ENCODE assay signal across 13 mouse cellular contexts in the genomic region with DNA sequence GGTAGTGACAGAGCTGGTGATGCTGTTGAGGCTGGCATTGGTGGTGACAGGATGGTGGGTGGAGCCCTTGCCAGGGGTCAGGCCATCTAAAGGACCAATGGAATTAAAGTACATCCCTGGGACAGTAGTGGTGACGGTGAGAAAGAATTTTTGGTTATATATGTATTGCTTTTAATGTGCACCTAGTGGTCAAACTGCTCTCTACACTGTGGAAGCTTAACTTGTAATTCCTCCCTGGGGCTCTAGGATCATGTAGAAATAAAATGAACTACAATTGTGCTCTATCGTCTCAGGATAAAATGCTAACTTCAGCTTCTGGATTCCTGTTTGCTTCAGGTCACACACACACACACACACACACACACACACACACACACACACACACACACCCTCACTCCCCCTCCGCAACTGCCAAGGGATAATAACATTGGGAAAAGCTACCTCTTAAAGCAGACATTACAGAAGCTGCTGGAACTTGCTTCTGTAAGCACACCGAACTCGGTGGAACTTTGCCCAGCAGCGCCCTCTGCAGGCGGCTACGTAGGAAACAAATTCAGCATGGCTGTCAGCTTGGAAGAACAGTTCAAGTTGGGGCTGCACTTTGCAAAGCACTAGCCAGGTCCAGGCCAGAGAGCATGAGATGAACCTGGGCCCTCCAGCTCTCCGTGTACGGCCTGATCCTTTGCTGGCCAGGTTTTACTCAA. TPM values are rescaled to one million over a fixed set of nuclear protein-coding genes. Genes with fewer than 3 reads are reported as not detected.
"Had no signal": no experiment of that assay in that cellular context is flagged by ENCODE, and none has a peak within 500 bp of the region (broad histone marks: within the 10 kb centered on the region; RNA-seq: fewer than 3 reads in every experiment).

No protein-coding gene starts in this region.

RNA-seq across cellular contexts. Expression of a gene that starts 4.5 kb away (rescaled TPM):
- total RNA-seq: layer of hippocampus, adult 2 months; layer of hippocampus, postnatal 10 days had no signal
- polyA plus RNA-seq: limb, embryonic 12.5 days; liver, embryonic 11.5 days; liver, embryonic 16.5 days; lung, embryonic 14.5 days; midbrain, embryonic 10.5 days; midbrain, embryonic 14.5 days; neural tube, embryonic 11.5 days; testis, adult 2 months had no signal

RNA-seq across cellular contexts. Expression of a gene that starts 25.7 kb away (rescaled TPM):
- total RNA-seq: layer of hippocampus, adult 2 months; layer of hippocampus, postnatal 10 days; left cerebral cortex, postnatal 36 days had no signal
- polyA plus RNA-seq: limb, embryonic 12.5 days; liver, embryonic 11.5 days; liver, embryonic 16.5 days; lung, embryonic 14.5 days; midbrain, embryonic 10.5 days; midbrain, embryonic 14.5 days; myocyte; neural tube, embryonic 11.5 days; testis, adult 2 months had no signal

RNA-seq across cellular contexts. Expression of a gene that starts 32.4 kb away (rescaled TPM):
- polyA plus RNA-seq: lung, embryonic 14.5 days; macrophage had no signal
